In the genomic region with DNA sequence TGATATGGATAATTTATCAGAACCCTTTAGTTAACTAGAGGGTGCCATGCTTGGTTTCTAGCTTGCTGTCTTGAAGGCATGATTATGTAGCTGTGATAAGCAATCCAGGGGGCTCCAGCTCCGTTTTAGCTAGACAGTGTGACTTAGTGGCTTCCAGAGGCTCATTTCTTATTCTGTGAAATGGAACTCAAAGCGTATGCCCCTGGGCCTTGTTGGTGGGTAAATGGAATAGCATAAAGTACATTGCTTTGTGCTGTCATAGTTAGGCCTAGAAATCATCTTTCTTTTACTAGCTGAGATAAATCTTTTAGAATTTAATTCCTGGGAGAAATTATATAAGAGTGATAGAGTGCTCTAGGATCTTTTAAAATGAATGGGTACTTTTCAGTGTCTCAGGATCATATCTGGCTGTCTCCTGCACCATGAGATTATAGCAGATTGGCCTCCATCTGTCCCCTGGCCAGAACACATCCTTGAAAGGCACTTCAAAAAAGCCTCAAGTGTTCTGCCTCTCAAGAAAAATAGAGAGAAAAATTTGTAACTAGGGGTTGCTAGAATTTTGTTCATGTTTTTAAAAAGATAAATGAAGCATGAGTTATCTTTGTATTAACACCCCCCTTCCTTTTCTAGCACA, we compare ENCODE assay signal across 22 mouse cellular contexts.
A peak's percentile ranks its signal among the peaks of the same experiment; 100 is the strongest.
DNase-seq lines count a peak whose midpoint lies in the region; ATAC-seq and TF ChIP-seq lines count a peak whose summit lies in the region.
"Had no signal": no experiment of that assay in that cellular context is flagged by ENCODE, and none has a peak within 500 bp of the region (broad histone marks: within the 10 kb centered on the region; RNA-seq: fewer than 3 reads in every experiment).

No protein-coding gene starts in this region.

- H3K27me3 ChIP-seq in forebrain, embryonic 13.5 days: peaks cover 7% of the 10 kb centered on the region
- H3K27me3 ChIP-seq in forebrain, embryonic 15.5 days: no peaks in the 10 kb centered on the region
- no peaks in the 10 kb centered on the region for H3K27me3 ChIP-seq in hindbrain, embryonic 11.5 days (ENCODE audit: control insufficient read depth, insufficient read depth, low read length)
- H3K27me3 ChIP-seq in hindbrain, embryonic 16.5 days (replicated peaks; ENCODE audit: control insufficient read depth, insufficient read depth, low read length): no peaks in the 10 kb centered on the region
- H3K27me3 ChIP-seq: embryonic facial prominence, embryonic 13.5 days; intestine, embryonic 15.5 days had no signal

- 71% methylated on average over 2 of the region's 2 CpGs for WGBS in forebrain, embryonic 13.5 days
- 73% methylated on average over 2 of the region's 2 CpGs for WGBS in forebrain, embryonic 15.5 days
- WGBS in hindbrain, embryonic 11.5 days: 68% methylated on average over 2 of the region's 2 CpGs
- 46% methylated on average over 2 of the region's 2 CpGs for WGBS in hindbrain, embryonic 16.5 days

- H3K4me1 ChIP-seq in forebrain, embryonic 13.5 days: no peaks in the 10 kb centered on the region
- peaks cover 4% of the 10 kb centered on the region; the same call in 1 of the 2 replicates for H3K4me1 ChIP-seq in forebrain, embryonic 15.5 days
- H3K4me1 ChIP-seq in hindbrain, embryonic 11.5 days (replicated peaks; ENCODE audit: control insufficient read depth, insufficient read depth, low read length): no peaks in the 10 kb centered on the region
- H3K4me1 ChIP-seq in hindbrain, embryonic 16.5 days (ENCODE audit: control insufficient read depth, insufficient read depth, low read depth, low read length): no peaks in the 10 kb centered on the region
- H3K4me1 ChIP-seq: intestine, embryonic 15.5 days had no signal

- H3K27ac ChIP-seq in forebrain, embryonic 13.5 days: no peak overlapping the region
- H3K27ac ChIP-seq in forebrain, embryonic 15.5 days (replicated peaks): no peak overlapping the region; the same call in 1 of the 2 replicates
- H3K27ac ChIP-seq in hindbrain, embryonic 11.5 days (ENCODE audit: low read depth, low read length): no peak overlapping the region
- H3K27ac ChIP-seq in hindbrain, embryonic 16.5 days (ENCODE audit: low read depth, low read length): no peak overlapping the region
- H3K27ac ChIP-seq in left cerebral cortex, adult 2 months: peak overlapping the region; percentile 51; the same call in 1 of the 2 replicates
- H3K27ac ChIP-seq: embryonic facial prominence, embryonic 13.5 days; heart, embryonic 10.5 days; intestine, embryonic 15.5 days had no signal

- intact Hi-C loops in left cerebral cortex, adult 2 months (cut with DNase I): loop anchor here (2.0 kb wide), 1 partner anchor 25 kb away; no protein-coding TSS in a partner anchor
- intact Hi-C loops in left cerebral cortex, postnatal 10 days (cut with DNase I): no loop called here

- no peak overlapping the region for H3K4me2 ChIP-seq in forebrain, embryonic 13.5 days
- no peak overlapping the region for H3K4me2 ChIP-seq in forebrain, embryonic 15.5 days (replicated peaks)
- no peak overlapping the region for H3K4me2 ChIP-seq in hindbrain, embryonic 11.5 days (replicated peaks; ENCODE audit: low read depth, low read length)
- no peak overlapping the region for H3K4me2 ChIP-seq in hindbrain, embryonic 16.5 days (ENCODE audit: low read length)
- H3K4me2 ChIP-seq: embryonic facial prominence, embryonic 13.5 days; intestine, embryonic 15.5 days had no signal

- no peak overlapping the region for H3K4me3 ChIP-seq in forebrain, embryonic 13.5 days
- no peak overlapping the region for H3K4me3 ChIP-seq in forebrain, embryonic 15.5 days
- no peak overlapping the region for H3K4me3 ChIP-seq in hindbrain, embryonic 11.5 days (ENCODE audit: low read depth, low read length)
- no peak overlapping the region for H3K4me3 ChIP-seq in hindbrain, embryonic 16.5 days (ENCODE audit: low read length)
- H3K4me3 ChIP-seq in left cerebral cortex, adult 2 months: no peak overlapping the region
- H3K4me3 ChIP-seq: embryonic facial prominence, embryonic 13.5 days; heart, embryonic 10.5 days; intestine, embryonic 15.5 days had no signal

- peak; percentile 57; the same call in 1 of the 2 replicates for ATAC-seq in forebrain, embryonic 13.5 days
- ATAC-seq in forebrain, embryonic 15.5 days (replicated peaks): no peak
- peak; percentile 27; the same call in 1 of the 2 replicates for ATAC-seq in hindbrain, embryonic 11.5 days (ENCODE audit: low FRiP score)
- no peak; the same call in 1 of the 2 replicates for ATAC-seq in hindbrain, embryonic 16.5 days
- ATAC-seq: CD4-positive, CD25-positive, alpha-beta regulatory T cell, adult 4 months; intestine, embryonic 15.5 days had no signal

- no peak overlapping the region for H3K9ac ChIP-seq in forebrain, embryonic 13.5 days
- H3K9ac ChIP-seq in forebrain, embryonic 15.5 days (replicated peaks): no peak overlapping the region
- H3K9ac ChIP-seq in hindbrain, embryonic 11.5 days (ENCODE audit: low read depth, low read length): no peak overlapping the region
- H3K9ac ChIP-seq in hindbrain, embryonic 16.5 days (ENCODE audit: low read depth, low read length): no peak overlapping the region
- H3K9ac ChIP-seq: embryonic facial prominence, embryonic 13.5 days; intestine, embryonic 15.5 days had no signal

- H3K36me3 ChIP-seq in forebrain, embryonic 13.5 days (ENCODE audit: poor library complexity, severe bottlenecking): no peaks in the 10 kb centered on the region
- no peaks in the 10 kb centered on the region for H3K36me3 ChIP-seq in forebrain, embryonic 15.5 days
- H3K36me3 ChIP-seq in hindbrain, embryonic 11.5 days (ENCODE audit: control insufficient read depth, insufficient read depth, low read length): no peaks in the 10 kb centered on the region
- H3K36me3 ChIP-seq in hindbrain, embryonic 16.5 days (ENCODE audit: control insufficient read depth, insufficient read depth, low read length): no peaks in the 10 kb centered on the region
- H3K36me3 ChIP-seq: embryonic facial prominence, embryonic 13.5 days; G1E; heart, embryonic 10.5 days; intestine, embryonic 15.5 days had no signal

- no peak for DNase-seq in hindbrain, embryonic 11.5 days (ENCODE audit: low spot score)
- no peak for DNase-seq in left cerebral cortex, adult 2 months (ENCODE audit: extremely low spot score in 1 of 2, low spot score in 2 of 2)
- DNase-seq in left cerebral cortex, postnatal 10 days (ENCODE audit: extremely low spot score in 1 of 2, low spot score in 2 of 2): no peak
- peak; percentile 57 for DNase-seq in brain, adult 2 months (ENCODE audit: low read depth, low spot score)
- no peak for DNase-seq in ovary, postnatal 36 days (ENCODE audit: low spot score)
- DNase-seq: adrenal gland, postnatal 10 days; B cell, adult 2 months; cerebellum, adult 18-20 months; cerebellum, adult 9-11 months; cerebellum, postnatal 36 days; gastrocnemius, postnatal 10 days; heart, adult 18-20 months; heart, postnatal 10 days; heart, postnatal 4 days had no signal

- no peaks in the 10 kb centered on the region for H3K9me3 ChIP-seq in forebrain, embryonic 13.5 days (replicated peaks)
- no peaks in the 10 kb centered on the region for H3K9me3 ChIP-seq in forebrain, embryonic 15.5 days
- no peaks in the 10 kb centered on the region for H3K9me3 ChIP-seq in hindbrain, embryonic 11.5 days (ENCODE audit: control insufficient read depth, low read length)
- no peaks in the 10 kb centered on the region for H3K9me3 ChIP-seq in hindbrain, embryonic 16.5 days (ENCODE audit: control insufficient read depth, low read length)
- H3K9me3 ChIP-seq: embryonic facial prominence, embryonic 13.5 days; heart, embryonic 10.5 days; intestine, embryonic 15.5 days had no signal

- no peak for TF ChIP-seq CTCF in left cerebral cortex, adult 2 months (IDR thresholded peaks at IDR 0.05)

Comparison
In these comparisons a context has a peak if more than half of its experiments do, and no peak if none do; other contexts are left out.
1. ATAC-seq: peak in forebrain, embryonic 13.5 days (single experiment) and hindbrain, embryonic 11.5 days (single experiment); none in forebrain, embryonic 15.5 days (single experiment) and hindbrain, embryonic 16.5 days (single experiment).